ENCODE assay signal across 9 mouse cellular contexts in the genomic region with DNA sequence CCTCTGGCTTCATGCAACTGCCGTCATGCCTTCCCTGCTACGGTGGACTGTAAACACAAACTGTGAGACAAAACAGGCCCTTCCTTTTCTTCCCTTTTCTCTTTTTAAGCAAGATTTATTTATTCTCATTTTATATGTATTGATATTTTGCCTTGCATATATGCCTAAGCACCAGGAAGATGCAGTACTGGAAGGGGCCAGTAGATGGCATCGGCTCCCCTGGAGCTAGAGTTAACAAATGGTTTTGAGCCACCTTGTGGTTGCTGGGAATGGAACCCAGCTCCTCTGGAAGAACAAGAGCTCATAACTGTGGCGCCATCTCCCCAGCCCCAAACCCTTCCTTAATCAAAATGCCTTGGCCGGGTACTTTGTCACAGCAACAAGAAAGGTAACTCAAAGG. TPM values are rescaled to one million over a fixed set of nuclear protein-coding genes. Genes with fewer than 3 reads are reported as not detected.
DNase-seq lines count a peak whose midpoint lies in the region; ATAC-seq lines count a peak whose summit lies in the region.
"Had no signal": no experiment of that assay in that cellular context is flagged by ENCODE, and none has a peak within 500 bp of the region (broad histone marks: within the 10 kb centered on the region; RNA-seq: fewer than 3 reads in every experiment).

No protein-coding gene starts in this region.

- H3K9ac ChIP-seq in heart, embryonic 12.5 days, result no peak overlapping the region
- H3K9ac ChIP-seq: limb, embryonic 12.5 days had no signal

- H3K4me2 ChIP-seq in heart, embryonic 12.5 days, result no peak overlapping the region
- H3K4me2 ChIP-seq: limb, embryonic 12.5 days had no signal

- no peaks in the 10 kb centered on the region for H3K36me3 ChIP-seq in heart, embryonic 12.5 days
- H3K36me3 ChIP-seq: limb, embryonic 12.5 days had no signal

- no peaks in the 10 kb centered on the region for H3K27me3 ChIP-seq in heart, embryonic 12.5 days (replicated peaks)
- H3K27me3 ChIP-seq: limb, embryonic 12.5 days had no signal

- peaks cover 3% of the 10 kb centered on the region; the same call in 1 of the 2 replicates for H3K9me3 ChIP-seq in heart, embryonic 12.5 days (replicated peaks)

- 76% methylated on average over 5 of the region's 5 CpGs for WGBS in heart, embryonic 12.5 days

- intact Hi-C loops in gastrocnemius, postnatal 36 days (cut with DNase I), result no loop called here

- no peak for ATAC-seq in heart, embryonic 12.5 days (ENCODE audit: insufficient number of reproducible peaks, low FRiP score)
- peak; percentile 46; the same call in 1 of the 2 replicates for ATAC-seq in erythroid progenitor cell, adult 5-6 weeks (replicated peaks; ENCODE audit: low FRiP score, poor library complexity, severe bottlenecking)

- H3K4me3 ChIP-seq in heart, embryonic 12.5 days, result no peak overlapping the region
- H3K4me3 ChIP-seq: limb, embryonic 12.5 days had no signal

- DNase-seq in heart, postnatal 4 days, result peak; percentile 31
- peak; percentile 16 for DNase-seq in urinary bladder, postnatal 14 days (ENCODE audit: low spot score)
- DNase-seq in urinary bladder, adult 18-20 months (ENCODE audit: low spot score in 2 of 2), result no peak
- peak; percentile 55 for DNase-seq in retina, postnatal 1 day
- DNase-seq in layer of hippocampus, adult 9-11 months, result no peak
- DNase-seq in gastrocnemius, postnatal 36 days, result no peak

- peaks cover 4% of the 10 kb centered on the region; the same call in 1 of the 2 replicates for H3K4me1 ChIP-seq in heart, embryonic 12.5 days (replicated peaks)
- H3K4me1 ChIP-seq: limb, embryonic 12.5 days had no signal

- H3K27ac ChIP-seq in heart, embryonic 12.5 days (ENCODE audit: poor library complexity, severe bottlenecking), result no peak overlapping the region
- H3K27ac ChIP-seq: limb, embryonic 12.5 days had no signal

RNA-seq across cellular contexts. Expression of a gene that starts 12.5 kb away (rescaled TPM):
- total RNA-seq in heart, postnatal 4 days (2021), result not detected
- polyA plus RNA-seq in heart, embryonic 12.5 days (2016; fragmentation: Nextera tagmentation; extraction: Ambion mirVana), result not detected in 2 replicates
- total RNA-seq in erythroid progenitor cell, adult 5-6 weeks (2015; ENCODE audit: low replicate concordance), result not detected in 2 replicates
- not detected in 2 replicates for total RNA-seq in erythroid progenitor cell, adult 5-6 weeks (2017; ENCODE audit: low replicate concordance)
- total RNA-seq in gastrocnemius, postnatal 36 days (2021), result not detected
- polyA plus RNA-seq: limb, embryonic 12.5 days had no signal

RNA-seq across cellular contexts. Expression of a gene that starts 29.9 kb away (rescaled TPM):
- under 1 TPM; 0.19 to 0.38 TPM for total RNA-seq in heart, postnatal 4 days (2021)
- polyA plus RNA-seq in heart, embryonic 12.5 days (2016; fragmentation: Nextera tagmentation; extraction: Ambion mirVana), result 0.60 and 0.80 TPM in 2 replicates
- not detected in 2 replicates for total RNA-seq in erythroid progenitor cell, adult 5-6 weeks (2015; ENCODE audit: low replicate concordance)
- not detected in 2 replicates for total RNA-seq in erythroid progenitor cell, adult 5-6 weeks (2017; ENCODE audit: low replicate concordance)
- not detected for total RNA-seq in gastrocnemius, postnatal 36 days (2021)

RNA-seq across cellular contexts. Expression of a gene that starts 32.2 kb away (rescaled TPM):
- 1 to 10 TPM in 1 of 2 experiments, under 1 TPM in 1; 0.21 to 1.1 TPM for total RNA-seq in heart, postnatal 4 days (2021)
- 0.60 and 1.1 TPM in 2 replicates for polyA plus RNA-seq in heart, embryonic 12.5 days (2016; fragmentation: Nextera tagmentation; extraction: Ambion mirVana)
- total RNA-seq in erythroid progenitor cell, adult 5-6 weeks (2015; ENCODE audit: low replicate concordance), result not detected in 2 replicates
- not detected in 2 replicates for total RNA-seq in erythroid progenitor cell, adult 5-6 weeks (2017; ENCODE audit: low replicate concordance)
- total RNA-seq in gastrocnemius, postnatal 36 days (2021), result 1 to 10 TPM; 3.8 to 5.9 TPM

RNA-seq across cellular contexts. Expression of a gene that starts 56.6 kb away (rescaled TPM):
- 100 to 1,000 TPM; 226 to 230 TPM for total RNA-seq in heart, postnatal 4 days (2021)
- polyA plus RNA-seq in heart, embryonic 12.5 days (2016; fragmentation: Nextera tagmentation; extraction: Ambion mirVana), result 122 and 125 TPM in 2 replicates
- total RNA-seq in erythroid progenitor cell, adult 5-6 weeks (2015; ENCODE audit: low replicate concordance), result 9.0 and 12.6 TPM in 2 replicates
- total RNA-seq in erythroid progenitor cell, adult 5-6 weeks (2017; ENCODE audit: low replicate concordance), result 4.1 and 18.0 TPM in 2 replicates
- total RNA-seq in gastrocnemius, postnatal 36 days (2021), result 100 to 1,000 TPM; 169 to 174 TPM

Comparison
In these comparisons a context has a peak if more than half of its experiments do, and no peak if none do; other contexts are left out.
1. DNase-seq: peak in heart, postnatal 4 days (single experiment), urinary bladder, postnatal 14 days (single experiment) and retina, postnatal 1 day (single experiment); none in urinary bladder, adult 18-20 months (0 of 2), layer of hippocampus, adult 9-11 months (single experiment) and gastrocnemius, postnatal 36 days (0 of 2).